Mouse (Mus musculus): ENCODE measurements around the gene Opn1sw.
"Not testable (repeated sequence)": the region's sequence is repeated elsewhere in the genome, so short reads cannot be mapped to it uniquely, and the experiment has no call there.

Opn1sw gene

DNA sequence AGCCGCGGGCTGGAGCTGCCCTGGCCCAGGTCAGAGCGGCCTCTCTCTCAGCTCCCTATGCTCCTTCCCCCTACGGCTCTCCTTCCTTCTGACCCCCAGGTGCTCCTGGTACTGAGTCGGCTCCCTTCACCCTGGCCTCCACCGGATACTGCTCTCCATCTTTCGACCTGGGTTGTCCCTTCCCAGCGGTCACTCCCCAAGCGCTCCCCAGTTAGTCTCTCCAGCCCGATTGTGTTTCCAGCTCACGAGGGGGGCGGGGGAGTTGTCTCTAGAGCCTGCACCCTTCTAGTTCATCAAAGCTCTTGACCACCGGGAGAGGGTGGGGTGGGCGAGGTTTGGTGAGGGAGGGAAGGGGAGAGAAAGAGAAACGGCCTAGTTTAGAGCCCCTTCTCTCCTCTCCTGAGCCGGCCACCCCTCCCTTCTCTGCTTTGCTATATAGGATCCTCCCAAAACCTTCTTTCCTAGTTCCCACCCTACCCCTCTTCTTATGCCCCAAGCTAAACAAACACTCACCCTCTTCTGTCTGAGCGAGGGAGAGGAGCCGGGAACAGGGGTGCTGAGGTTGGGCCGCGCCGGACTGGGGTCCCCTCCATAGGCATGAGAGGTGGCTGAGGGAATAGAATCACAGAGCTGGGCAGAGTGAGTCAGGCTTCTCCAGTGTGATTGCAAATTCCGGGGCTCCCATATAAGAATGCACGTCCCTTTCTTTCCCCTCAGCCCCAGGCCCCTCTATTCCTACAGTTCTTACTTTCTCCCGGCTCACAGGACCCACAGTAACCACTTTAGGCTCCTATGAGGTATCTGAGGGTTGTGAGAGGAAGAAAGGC, 8.7 kb upstream of the Opn1sw start:
- peak in 1 of 2 experiments; percentile 13 for DNase-seq (ENCODE audit: low spot score in 2 of 2)

DNA sequence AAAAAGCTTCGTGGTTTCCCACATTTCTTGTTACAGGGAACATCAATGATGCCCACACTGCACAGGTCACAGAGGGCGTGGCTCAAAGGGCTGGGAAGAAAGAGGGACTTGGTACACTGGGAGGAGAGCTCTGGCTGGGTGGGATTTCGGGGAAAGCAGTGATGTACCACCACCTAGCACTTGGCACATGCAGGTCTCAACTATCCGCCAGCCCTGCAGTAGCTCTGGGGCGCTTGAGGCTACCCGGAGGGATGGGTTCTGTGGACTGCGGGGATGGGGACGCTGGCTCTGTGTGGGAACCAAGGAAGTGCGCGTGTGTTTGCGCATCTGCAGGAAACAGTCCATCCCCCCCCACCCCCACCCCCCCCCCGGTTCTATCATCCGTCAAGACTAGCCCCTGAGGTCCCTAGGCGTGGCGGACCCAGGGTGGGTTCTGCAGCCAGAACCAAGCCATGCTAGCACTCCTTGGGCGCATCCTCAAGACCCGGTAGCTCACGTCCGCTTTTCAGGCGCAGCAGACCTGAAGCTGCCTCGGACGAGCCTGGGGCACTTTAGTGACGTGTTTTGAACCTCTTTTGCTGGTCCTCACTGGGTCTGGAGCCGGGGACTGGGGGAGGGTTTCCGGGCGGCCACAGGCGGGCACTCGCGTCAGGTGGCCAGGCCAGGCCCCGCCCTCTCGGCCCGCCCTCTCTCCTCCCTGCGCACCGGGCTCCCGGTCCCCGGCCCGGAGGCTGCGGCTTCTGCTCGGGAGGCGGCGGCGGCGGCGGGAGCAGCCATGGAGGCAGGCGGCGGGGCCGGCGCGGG, 7.8 kb upstream of the Opn1sw start, which contains the start of gene Ccdc136:
Gene Ccdc136, plus strand, starts transcription at position 400 of the 804 bp plus-strand sequence.
- DNase-seq (ENCODE audit: low spot score in 2 of 2): peak; percentile 41 to 70

DNA sequence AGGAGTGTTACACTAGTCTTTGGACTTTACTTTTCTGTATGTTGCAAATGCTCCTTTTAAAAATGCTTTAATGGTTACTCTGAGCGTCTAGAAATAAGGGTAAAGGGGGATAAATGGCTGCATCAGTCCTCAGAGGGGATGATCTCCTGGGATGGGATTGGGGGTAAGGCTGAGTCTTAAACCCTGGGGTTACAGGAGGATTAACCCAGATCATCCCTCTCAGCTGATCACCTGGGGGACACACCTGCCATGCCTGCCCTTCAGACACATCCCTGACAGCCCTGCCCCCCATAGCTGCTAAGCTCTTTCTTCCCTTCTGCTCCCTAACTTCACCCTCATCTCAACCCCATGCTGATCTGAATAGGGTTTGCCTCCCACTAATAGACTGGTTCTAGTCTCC, 6.0 kb upstream of the Opn1sw start:
- DNase-seq (ENCODE audit: low spot score in 2 of 2): no peak

DNA sequence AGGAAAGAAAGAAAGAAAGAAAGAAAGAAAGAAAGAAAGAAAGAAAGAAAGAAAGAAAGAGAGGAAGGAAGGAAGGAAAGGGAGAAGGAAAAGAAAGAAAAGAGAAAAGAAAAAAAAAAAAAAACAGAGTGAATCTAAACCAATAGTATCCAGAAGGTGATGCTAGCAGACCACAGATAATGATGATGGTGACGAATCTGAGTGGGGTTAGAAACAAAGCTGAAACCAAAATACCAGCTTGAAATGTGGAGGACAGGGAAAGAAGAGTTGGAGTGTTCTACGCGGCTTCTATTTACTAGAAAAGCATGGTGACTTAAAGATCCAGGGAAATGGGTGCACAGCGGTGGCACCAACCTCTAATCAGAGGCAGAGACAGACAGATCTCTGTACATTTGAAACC, 3.5 kb upstream of the Opn1sw start:
- DNase-seq (ENCODE audit: low spot score in 2 of 2): no peak

DNA sequence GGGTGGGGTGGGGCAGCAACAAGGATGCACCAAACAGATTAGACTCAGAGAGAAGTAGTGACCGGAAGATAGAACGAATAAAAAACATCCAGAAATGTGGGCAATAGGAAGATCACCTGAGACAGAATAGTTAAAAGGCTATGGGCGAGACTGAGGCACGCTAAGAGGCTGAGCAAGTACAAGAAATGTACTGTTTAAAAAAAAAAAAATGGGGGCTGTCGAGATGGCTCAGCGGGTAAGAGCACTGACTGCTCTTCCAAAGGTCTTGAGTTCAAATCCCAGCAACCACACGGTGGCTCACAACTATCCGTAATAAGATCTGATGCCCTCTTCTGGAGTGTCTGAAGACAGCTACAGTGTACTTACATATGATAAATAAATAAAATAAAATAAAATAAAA, 3.0 kb upstream of the Opn1sw start:
- not testable (repeated sequence) for DNase-seq (ENCODE audit: low spot score in 2 of 2)

DNA sequence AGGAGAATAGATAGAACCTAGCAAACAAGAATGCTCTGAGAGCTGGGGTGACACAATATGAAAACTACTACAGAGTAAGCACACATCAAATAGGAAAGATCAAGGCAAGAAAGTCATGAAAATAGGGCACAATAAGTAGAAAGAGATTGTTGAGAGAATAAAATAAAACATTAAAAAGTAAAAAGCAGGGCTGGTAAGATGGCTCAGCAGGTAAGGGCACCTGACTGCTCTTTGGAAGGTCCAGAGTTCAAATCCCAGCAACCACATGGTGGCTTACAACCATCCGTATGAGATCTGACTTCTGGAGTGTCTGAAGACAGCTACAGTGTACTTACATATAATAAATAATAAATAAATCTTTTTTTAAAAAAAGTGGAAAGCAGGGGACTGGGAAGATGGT, 2.2 kb upstream of the Opn1sw start:
- not testable (repeated sequence) for DNase-seq (ENCODE audit: low spot score in 2 of 2)

DNA sequence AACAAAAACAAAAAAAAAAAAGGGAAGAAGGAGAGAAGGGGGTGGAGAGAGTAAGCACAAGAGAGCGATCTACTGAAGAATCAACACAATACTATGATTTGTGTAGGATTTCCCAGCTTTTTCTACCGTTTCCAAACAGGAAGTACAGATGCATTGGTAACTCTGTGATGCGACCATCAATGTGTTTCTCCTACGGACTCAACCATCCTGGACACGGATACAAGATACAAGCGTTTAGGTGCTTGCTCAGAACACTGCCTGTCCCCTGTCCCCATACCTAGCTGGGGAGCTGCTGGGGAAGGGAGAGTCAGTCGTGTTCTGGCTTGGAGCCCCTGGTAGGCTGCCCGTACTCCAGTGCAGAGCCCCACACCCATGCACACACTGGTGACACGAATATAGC, 1.2 kb upstream of the Opn1sw start:
- no peak for DNase-seq (ENCODE audit: low spot score in 2 of 2)

DNA sequence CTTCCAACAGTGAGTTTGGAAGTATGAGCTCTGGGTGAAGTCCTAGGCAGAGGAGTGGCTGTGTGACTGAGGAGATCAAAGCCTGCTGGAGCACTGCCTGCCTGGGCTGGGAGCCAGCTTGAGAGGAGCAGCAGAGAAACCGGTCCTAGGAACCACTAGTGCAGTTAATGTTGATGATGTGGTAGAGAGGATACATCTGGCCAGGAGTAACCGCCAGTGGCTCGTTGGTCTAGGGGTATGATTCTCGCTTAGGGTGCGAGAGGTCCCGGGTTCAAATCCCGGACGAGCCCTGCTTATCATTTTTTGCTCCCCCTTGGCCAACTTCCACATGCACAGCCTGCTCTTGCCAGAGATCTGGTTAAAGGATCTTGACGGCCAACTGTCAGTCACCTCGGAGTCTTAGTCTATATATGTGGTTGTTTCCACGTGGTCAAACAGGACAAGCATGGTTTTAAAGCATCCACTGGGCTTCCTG, 375 bp upstream of the Opn1sw start:
- DNase-seq (ENCODE audit: low spot score in 2 of 2): peak; percentile 66 to 83

DNA sequence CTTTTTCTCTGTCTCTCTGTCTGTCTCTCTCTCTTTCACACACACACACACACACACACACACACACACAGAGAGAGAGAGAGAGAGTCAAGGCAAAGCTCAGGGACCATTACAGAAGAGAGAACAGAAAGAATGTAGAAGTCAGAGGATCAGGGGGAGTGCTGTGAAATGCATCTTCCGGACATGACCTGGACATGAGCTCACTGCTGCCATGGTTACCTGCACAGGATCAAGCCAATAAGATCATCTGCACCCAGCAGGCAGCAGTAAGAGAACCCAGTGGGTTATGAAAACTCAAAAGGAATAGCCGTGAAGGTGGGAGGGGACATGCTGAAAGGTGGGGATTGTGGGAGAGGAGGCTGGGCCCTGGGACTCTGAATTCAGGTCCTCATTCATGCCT, 5.8 kb downstream of the Opn1sw start:
- DNase-seq (ENCODE audit: low spot score in 2 of 2): no peak

DNA sequence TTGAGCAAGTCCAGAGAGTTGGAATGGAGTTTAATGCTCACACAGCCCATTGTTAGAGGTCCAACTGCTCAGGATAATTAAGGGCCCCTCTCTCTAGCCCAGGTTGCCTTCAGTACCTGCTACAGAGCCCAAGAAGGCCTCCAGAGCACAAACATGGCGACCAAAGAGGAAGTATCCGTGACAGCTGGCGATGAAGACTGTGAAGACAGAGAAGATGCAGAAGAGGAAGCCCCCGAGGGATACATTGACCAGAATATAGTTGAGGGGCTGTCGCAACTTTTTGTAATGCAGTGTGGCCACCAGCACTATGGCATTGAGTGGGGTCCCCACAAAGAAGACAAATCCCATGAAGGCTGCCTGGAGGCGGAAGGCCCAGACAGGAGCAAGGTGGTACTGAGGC, 8.3 kb downstream of the Opn1sw start:
- DNase-seq (ENCODE audit: low spot score in 2 of 2): no peak

DNA sequence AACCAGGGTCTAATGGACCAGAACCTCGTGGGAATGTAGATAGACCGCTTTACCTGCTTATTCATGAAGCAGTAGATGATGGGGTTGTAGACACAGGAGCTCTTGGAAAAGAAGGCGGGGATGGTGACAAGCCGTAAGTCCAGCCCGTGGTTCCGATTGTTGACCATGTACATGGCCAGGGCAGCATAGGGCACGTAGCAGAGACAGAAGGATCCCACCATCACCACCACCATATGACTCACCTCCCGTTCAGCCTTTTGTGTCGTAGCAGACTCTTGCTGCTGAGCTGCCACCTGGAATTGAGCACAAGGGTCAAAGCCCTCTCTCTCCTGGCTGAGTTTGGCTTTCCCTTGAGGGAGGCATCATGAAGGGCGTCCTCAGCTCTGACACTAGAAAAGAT, 9.6 kb downstream of the Opn1sw start:
- DNase-seq (ENCODE audit: low spot score in 2 of 2): no peak

DNA sequence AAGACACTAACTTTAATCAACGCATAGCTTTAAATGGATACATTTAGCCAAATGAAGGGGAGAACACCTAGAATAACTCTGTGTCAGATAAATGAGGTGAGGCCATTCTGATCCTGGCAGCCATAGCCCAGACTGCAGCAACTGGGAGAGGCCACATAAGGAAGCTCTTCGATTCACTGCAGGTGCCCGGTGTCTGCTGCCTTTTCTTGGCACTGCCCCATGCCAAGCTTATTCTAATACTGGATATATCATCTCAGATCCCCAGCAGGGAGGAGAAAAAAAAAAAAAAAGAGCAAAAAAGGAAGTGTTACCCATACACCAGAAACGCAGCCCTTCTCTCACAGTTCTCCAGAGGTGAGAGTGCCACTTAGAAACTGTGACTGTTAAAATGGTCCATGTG, 10.9 kb downstream of the Opn1sw start:
- DNase-seq (ENCODE audit: low spot score in 2 of 2): no peak

DNA sequence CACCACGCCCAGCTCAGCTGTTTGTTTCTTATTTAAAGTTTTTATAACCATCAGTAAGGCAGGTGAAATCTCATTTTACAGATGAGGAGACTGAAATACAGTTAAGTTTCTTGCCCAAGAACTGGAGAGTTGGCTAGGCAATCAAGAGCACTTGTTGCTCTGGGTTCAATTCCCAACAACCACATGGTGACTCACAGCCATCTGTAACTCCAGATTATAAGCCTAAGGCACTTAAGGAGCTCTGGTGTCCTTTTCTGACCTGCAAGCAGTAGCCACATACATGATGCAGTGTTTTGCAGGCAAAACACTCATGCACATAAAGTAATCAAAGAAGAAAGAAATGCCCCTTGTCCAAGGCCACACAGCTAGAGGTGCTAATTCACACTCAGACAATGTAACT, 23.0 kb downstream of the Opn1sw start:
- DNase-seq (ENCODE audit: low spot score in 2 of 2): no peak

DNA sequence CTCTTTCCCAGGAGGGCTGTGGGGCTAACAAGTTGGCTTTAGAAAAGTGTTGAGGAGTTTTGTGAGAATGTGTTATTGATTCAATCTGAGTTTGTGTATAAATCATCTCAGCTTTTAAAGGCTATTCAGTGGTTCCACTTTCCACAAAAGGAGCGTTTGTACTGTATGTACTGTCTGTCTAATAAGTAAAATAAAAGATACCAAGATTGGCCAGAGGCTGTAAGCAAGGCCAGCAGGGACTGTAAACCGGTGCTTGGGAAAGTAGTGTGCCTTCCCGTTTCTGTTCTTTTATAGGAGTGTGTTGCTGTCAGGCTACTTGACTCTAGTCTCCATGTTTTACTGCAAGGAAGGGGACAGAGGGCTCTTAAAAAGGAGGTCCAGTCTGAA, 25.1 kb downstream of the Opn1sw start:
- no peak for DNase-seq (ENCODE audit: low spot score in 2 of 2)

DNA sequence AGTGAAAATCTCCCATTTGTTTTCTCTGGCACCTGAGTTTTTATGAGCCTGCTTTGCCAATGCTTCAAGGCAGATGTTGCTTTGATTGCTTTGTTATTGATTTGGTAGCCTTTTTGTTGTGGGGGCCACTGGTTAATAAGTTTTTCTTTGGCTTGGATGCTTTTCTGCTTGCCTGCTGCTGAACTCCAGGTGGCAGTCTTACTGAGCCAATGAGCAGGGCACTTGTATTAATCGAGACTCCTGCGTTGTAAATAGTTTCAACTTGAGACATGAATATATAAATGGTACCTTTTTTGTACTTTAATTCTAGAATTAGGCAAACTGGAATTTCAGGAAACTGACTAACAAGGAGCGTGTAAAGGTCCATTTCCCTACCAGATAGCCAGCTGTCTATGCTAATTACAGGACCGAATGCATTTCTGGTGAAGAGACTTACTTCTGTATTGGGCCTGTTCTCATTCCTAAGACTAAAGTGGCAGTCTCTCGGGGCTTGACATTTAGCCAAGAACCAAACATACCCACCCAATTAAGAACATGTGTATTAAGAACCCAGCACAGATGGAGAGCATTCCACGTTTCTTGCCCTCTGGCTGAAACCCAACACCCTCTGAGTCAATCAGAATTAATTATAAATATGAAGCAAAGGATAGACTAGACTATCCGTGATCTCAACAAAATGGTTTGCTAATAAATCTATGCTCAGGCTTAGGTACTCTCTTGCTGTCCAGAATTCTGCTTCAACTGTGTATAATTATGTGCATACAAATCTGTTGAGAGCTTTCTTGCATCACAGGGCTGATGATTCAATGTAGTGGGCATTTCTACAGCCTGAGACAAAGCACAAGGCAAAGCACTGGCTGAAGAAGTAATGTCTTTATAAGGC, 25.8 kb downstream of the Opn1sw start:
- DNase-seq (ENCODE audit: low spot score in 2 of 2): no peak

DNA sequence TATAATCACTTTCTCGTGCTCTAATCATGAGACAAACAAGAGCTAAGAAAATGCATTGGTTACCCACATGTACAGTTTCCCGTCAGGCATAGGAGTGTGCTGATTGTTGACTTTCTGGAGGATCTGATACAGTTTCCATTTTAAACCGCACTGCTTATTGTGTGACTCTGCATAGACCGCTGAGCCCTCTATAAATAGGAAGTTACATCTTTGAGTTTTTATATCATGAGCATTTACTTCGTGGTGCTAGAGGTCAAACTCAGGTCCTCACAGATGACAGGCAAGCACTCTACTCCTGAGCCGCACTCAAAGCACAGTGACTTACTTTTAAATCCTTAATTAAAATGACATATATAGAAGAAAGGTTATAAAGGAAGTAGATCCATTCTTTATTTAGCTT, 28.1 kb downstream of the Opn1sw start:
- DNase-seq (ENCODE audit: low spot score in 2 of 2): no peak

DNA sequence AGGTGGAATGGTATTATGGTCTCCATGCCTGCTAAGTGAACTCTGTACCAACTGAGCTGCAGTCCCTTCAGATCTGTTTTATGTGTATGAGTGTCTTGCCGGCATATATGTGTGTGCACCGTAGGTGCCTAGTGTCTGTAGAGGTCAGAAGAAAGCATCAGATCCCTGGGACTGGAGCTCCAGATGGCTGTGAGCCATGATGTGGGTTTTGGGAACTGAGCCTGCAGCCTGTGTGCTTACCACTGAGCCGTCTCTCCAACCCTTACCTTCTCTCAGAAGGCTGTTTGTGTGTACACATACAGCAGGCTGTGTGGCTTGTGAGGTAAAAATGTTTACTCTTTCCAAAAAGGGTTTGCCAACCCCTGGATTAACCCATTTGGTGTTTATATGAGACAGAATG, 28.9 kb downstream of the Opn1sw start:
- no peak for DNase-seq (ENCODE audit: low spot score in 2 of 2)

DNA sequence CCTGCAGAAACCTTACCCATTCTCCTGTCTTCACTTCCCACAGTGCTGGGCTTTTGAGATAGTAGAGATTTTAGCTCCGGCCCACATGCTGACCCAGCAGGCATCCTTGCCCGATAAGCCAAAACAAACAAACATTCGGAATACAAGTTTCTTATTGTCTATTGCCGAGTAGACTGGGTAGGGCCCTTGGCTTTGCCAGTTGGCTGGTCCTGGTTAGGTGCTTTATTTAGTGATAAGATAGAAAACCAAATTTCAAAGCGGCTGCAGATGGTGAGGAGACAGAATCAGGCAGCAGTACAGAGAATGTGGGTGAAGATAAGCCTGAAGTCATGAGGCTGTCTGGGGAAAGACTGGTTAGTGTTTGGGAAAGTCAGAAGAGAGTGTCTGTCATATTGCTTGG, 35.5 kb downstream of the Opn1sw start:
- no peak for DNase-seq (ENCODE audit: low spot score in 2 of 2)

DNA sequence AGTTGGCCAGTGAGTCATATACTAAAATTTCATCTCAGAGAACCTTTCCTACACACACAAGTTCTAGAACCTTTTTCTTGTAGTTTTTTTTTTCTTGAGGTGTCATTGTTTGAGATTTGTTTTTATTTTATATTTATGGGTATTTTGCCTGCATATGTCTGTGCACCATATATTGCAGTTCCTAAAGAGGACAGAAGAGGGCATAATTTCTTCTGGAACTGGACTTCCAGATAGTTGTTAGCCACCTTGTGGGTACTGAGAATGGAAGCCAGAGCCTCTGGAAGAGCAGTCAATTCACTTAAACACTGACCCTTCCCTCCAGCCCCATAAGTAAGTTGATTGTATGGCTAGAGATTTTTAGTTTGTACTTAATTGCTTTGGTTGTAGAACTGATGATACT, 36.7 kb downstream of the Opn1sw start:
- no peak for DNase-seq (ENCODE audit: low spot score in 2 of 2)

DNA sequence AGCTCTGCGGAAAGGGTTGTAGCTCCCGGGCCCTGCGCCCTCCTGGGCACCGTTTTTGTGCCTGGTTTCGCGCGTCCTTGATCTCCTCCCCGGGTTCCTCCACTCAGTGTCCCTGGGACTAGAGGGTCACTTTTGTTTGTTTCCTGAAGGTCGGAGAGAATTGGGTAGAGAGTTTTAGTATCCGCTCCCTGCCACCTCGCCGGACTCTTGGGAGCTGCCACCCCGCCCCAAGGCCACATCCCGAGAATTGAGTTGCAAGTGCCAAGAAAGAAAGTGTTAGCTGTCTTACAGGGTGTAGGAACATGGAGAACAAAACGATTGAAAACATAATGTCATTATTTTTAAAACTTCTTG, 39.9 kb downstream of the Opn1sw start:
- no peak for DNase-seq (ENCODE audit: low spot score in 2 of 2)

DNA sequence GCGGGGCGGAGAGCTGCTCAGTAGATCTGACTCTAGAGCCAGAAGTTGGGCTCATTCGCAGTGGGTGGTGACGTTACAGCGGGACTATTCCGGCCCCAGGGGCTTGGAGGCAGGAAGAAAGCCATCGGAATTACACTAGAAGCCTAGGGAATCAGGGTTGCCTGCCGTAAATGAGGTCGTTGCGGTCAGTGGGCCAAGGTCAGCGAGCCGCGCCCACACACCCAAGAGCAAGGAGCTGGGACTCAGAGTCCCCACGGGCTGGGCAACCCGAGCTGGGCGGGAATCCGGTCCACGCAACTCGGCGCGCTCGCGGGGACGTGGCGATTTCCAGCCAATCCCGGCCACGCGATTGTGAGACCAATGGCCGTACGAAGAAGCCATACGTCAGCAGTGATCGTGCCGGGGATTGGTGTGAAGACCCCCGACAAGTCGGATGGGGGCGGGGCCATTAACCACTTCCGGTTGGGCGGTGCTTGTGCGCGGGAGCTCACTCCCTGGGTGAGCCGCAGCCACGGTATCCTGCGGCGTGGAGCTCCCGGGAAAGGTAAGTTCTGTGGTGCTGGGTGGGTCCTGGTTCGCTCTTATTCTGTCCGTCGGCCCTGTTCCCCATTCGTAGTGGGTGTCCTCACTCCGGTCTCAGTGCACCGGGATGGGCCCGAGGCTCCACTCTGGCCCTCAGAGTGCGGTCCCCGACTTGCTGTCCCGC, 40.5 kb downstream of the Opn1sw start, which contains the start of gene Calu:
Gene Calu, plus strand, starts transcription at position 405 of the 706 bp plus-strand sequence.
- DNase-seq (ENCODE audit: low spot score in 2 of 2): peak; percentile 94 to 99

Data from cerebellum, postnatal 4 days (tissue).